Comparison of ENCODE assay signal across 10 mouse cellular contexts in genomic region chr12:86950161-86950960, GRCm38 (mm10). TPM values are rescaled to one million over a fixed set of nuclear protein-coding genes. Genes with fewer than 3 reads are reported as not detected.
DNase-seq lines count a peak whose midpoint lies in the region; ATAC-seq and TF ChIP-seq lines count a peak whose summit lies in the region.
"Had no signal": no experiment of that assay in that cellular context is flagged by ENCODE, and none has a peak within 500 bp of the region (broad histone marks: within the 10 kb centered on the region; RNA-seq: fewer than 3 reads in every experiment).

No protein-coding gene starts in this region.

- intact Hi-C loops in left cerebral cortex, postnatal 14 days (cut with DNase I): no loop called here

- no peaks in the 10 kb centered on the region for H3K27me3 ChIP-seq in spleen, adult 2 months (ENCODE audit: control insufficient read depth, insufficient read depth, low read length)
- no peaks in the 10 kb centered on the region for H3K27me3 ChIP-seq in kidney, embryonic 15.5 days

- H3K36me3 ChIP-seq in spleen, adult 2 months (ENCODE audit: control insufficient read depth, insufficient read depth, low read length): peaks cover 9% of the 10 kb centered on the region
- H3K36me3 ChIP-seq in kidney, embryonic 15.5 days: peaks cover 24% of the 10 kb centered on the region

- no peak for TF ChIP-seq CTCF in spleen, adult 2 months (IDR thresholded peaks at IDR 0.05; ENCODE audit: extremely low read depth, insufficient read depth, insufficient read length, insufficient replicate concordance)

- ATAC-seq in monocyte, adult 5-6 weeks (replicated peaks; ENCODE audit: insufficient number of reproducible peaks, low FRiP score, low TSS enrichment, poor library complexity, severe bottlenecking): peak; percentile 15
- no peak for ATAC-seq in kidney, embryonic 15.5 days (replicated peaks; ENCODE audit: low FRiP score)

- H3K4me3 ChIP-seq in spleen, adult 2 months (ENCODE audit: extremely low read depth, insufficient read depth, insufficient read length): peak overlapping the region; percentile 7; the same call in 1 of the 2 replicates
- no peak overlapping the region for H3K4me3 ChIP-seq in kidney, embryonic 15.5 days (replicated peaks)

- DNase-seq in cerebellum, adult 11-12 months: peak; percentile 53
- no peak for DNase-seq in cerebellum, adult 11 months
- peak in 1 of 2 experiments; percentile 61 for DNase-seq in spleen, adult 2 months (ENCODE audit: low read depth in 1 of 2, low spot score in 2 of 2)
- no peak for DNase-seq in spleen, postnatal 14 days (ENCODE audit: low spot score in 2 of 2)
- DNase-seq in induced T-regulatory cell, adult 2 months (ENCODE audit: low read depth): peak; percentile 90
- no peak for DNase-seq in left cerebral cortex, postnatal 14 days (ENCODE audit: low spot score in 2 of 2)
- DNase-seq: right cerebral cortex, postnatal 25 days had no signal

- 31% methylated on average over 16 of the region's 16 CpGs for WGBS in spleen, adult 2 months
- WGBS in kidney, embryonic 15.5 days: 73% methylated on average over 16 of the region's 16 CpGs

- H3K9ac ChIP-seq in kidney, embryonic 15.5 days: no peak overlapping the region

- peak overlapping the region; percentile 50 for H3K27ac ChIP-seq in spleen, adult 2 months (ENCODE audit: insufficient read depth, low read length)
- H3K27ac ChIP-seq in kidney, embryonic 15.5 days: no peak overlapping the region

- no peak for TF ChIP-seq POLR2A in spleen, adult 2 months (IDR thresholded peaks at IDR 0.05; ENCODE audit: low read depth, low read length)

- H3K9me3 ChIP-seq in kidney, embryonic 15.5 days (replicated peaks): no peaks in the 10 kb centered on the region

- H3K4me2 ChIP-seq in kidney, embryonic 15.5 days: no peak overlapping the region

- H3K4me1 ChIP-seq in spleen, adult 2 months (ENCODE audit: control insufficient read depth, insufficient read depth, insufficient read length): peaks cover 4% of the 10 kb centered on the region; the same call in 1 of the 2 replicates
- peaks cover 30% of the 10 kb centered on the region for H3K4me1 ChIP-seq in kidney, embryonic 15.5 days

RNA-seq across cellular contexts. Expression of gene Cipc, which starts 3.5 kb away (rescaled TPM):
- polyA plus RNA-seq in spleen, adult 2 months (2012; rRNA removed): 24.2 and 31.1 TPM in 2 replicates
- total RNA-seq in monocyte, adult 5-6 weeks (2017): 25.1 to 34.7 TPM (median 25.9 TPM) in 3 replicates
- 10 to 100 TPM; 71.2 to 72.2 TPM for total RNA-seq in left cerebral cortex, postnatal 14 days (2021)
- 20.9 and 22.7 TPM in 2 replicates for polyA plus RNA-seq in kidney, embryonic 15.5 days (2015; fragmentation: Nextera tagmentation; extraction: Ambion mirVana)

RNA-seq across cellular contexts. Expression of gene Zdhhc22, which starts 39.9 kb away (rescaled TPM):
- polyA plus RNA-seq in spleen, adult 2 months (2012; rRNA removed): not detected in 2 replicates
- total RNA-seq in monocyte, adult 5-6 weeks (2017): 0.38 TPM in 1 of 3 replicates, not detected in the others
- 10 to 100 TPM; 46.0 to 56.9 TPM for total RNA-seq in left cerebral cortex, postnatal 14 days (2021)
- 0.08 TPM in 1 of 2 replicates, not detected in the other for polyA plus RNA-seq in kidney, embryonic 15.5 days (2015; fragmentation: Nextera tagmentation; extraction: Ambion mirVana)
- polyA plus RNA-seq: large intestine, adult 2 months had no signal

Comparison
In these comparisons a context has a peak if more than half of its experiments do, and no peak if none do; other contexts are left out.
1. DNase-seq: peak in cerebellum, adult 11-12 months (single experiment) and induced T-regulatory cell, adult 2 months (single experiment); none in cerebellum, adult 11 months (single experiment), spleen, postnatal 14 days (0 of 2) and left cerebral cortex, postnatal 14 days (0 of 2).
2. RNA of gene Zdhhc22, which starts 39.9 kb away (total RNA-seq): 46.0 to 56.9 TPM in left cerebral cortex, postnatal 14 days; 0.38 TPM in monocyte, adult 5-6 weeks; every median in the first group is over 10 times any median in the second.